Comparison of ENCODE assay signal across 20 mouse cellular contexts in the genomic region with DNA sequence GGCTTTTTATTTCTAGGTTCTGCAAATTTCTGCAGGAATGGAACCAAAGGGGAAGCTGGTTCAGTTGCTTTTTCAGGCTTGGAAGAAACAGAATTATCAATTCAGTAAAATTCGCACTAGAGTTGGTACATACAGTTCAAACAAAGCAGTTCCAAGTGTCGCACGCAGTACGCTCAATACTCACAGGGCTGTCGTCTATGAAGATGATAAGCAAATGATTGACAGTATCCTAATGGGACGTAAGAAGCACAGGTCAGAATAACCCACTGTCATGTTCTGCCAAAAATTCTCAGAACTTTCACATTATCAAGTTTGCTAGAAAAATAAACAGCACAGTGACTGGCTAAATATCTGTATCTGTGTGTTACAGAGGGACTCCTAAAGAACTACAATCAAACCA. TPM values are rescaled to one million over a fixed set of nuclear protein-coding genes. Genes with fewer than 3 reads are reported as not detected.
DNase-seq lines count a peak whose midpoint lies in the region; ATAC-seq lines count a peak whose summit lies in the region.
"Had no signal": no experiment of that assay in that cellular context is flagged by ENCODE, and none has a peak within 500 bp of the region (broad histone marks: within the 10 kb centered on the region; RNA-seq: fewer than 3 reads in every experiment).

No protein-coding gene starts in this region.

- peaks cover 21% of the 10 kb centered on the region for H3K36me3 ChIP-seq in heart, embryonic 16.5 days (ENCODE audit: control insufficient read depth, insufficient read depth)
- peaks cover 13% of the 10 kb centered on the region; the same call in 1 of the 2 replicates for H3K36me3 ChIP-seq in heart, embryonic 11.5 days (ENCODE audit: control insufficient read depth, insufficient read depth, low read length)

- H3K9me3 ChIP-seq in heart, embryonic 16.5 days (replicated peaks; ENCODE audit: control insufficient read depth, low read length), result no peaks in the 10 kb centered on the region
- no peaks in the 10 kb centered on the region for H3K9me3 ChIP-seq in heart, embryonic 11.5 days (replicated peaks; ENCODE audit: control insufficient read depth, low read length)
- H3K9me3 ChIP-seq: embryonic facial prominence, embryonic 10.5 days; forebrain, embryonic 15.5 days; G1E; heart, embryonic 10.5 days; hindbrain, embryonic 10.5 days; midbrain, embryonic 10.5 days had no signal

- H3K27ac ChIP-seq in heart, embryonic 16.5 days (ENCODE audit: low read length), result peak overlapping the region; percentile 46; the same call in 1 of the 2 replicates
- H3K27ac ChIP-seq in heart, embryonic 11.5 days (ENCODE audit: low read depth, low read length), result no peak overlapping the region
- H3K27ac ChIP-seq: embryonic facial prominence, embryonic 10.5 days; forebrain, embryonic 15.5 days; heart, embryonic 10.5 days; hindbrain, embryonic 10.5 days; midbrain, embryonic 10.5 days; stomach, postnatal 0 days had no signal

- whole genome bisulfite sequencing in heart, embryonic 16.5 days, result 65% methylated on average over 6 of the region's 6 CpGs
- 68% methylated on average over 6 of the region's 6 CpGs for WGBS in heart, embryonic 11.5 days (ENCODE audit: insufficient replicate concordance)

- DNase-seq in c-Kit-positive CD71-positive TER-119-negative erythroid progenitor cells, embryonic 14.5 days (ENCODE audit: low read depth), result peak; percentile 19
- DNase-seq in embryo, embryonic 10 days (ENCODE audit: low spot score), result no peak
- no peak for DNase-seq in right cerebral cortex, postnatal 4 days
- DNase-seq: cerebellum, adult 2 months; cerebellum, postnatal 36 days; kidney, adult 18-20 months had no signal

- H3K4me2 ChIP-seq in heart, embryonic 16.5 days (ENCODE audit: low read depth, low read length), result peak overlapping the region; percentile 22; the same call in 1 of the 2 replicates
- H3K4me2 ChIP-seq in heart, embryonic 11.5 days, result no peak overlapping the region
- H3K4me2 ChIP-seq: forebrain, embryonic 15.5 days had no signal

- no peak overlapping the region for H3K4me3 ChIP-seq in heart, embryonic 16.5 days (ENCODE audit: low read length)
- no peak overlapping the region for H3K4me3 ChIP-seq in heart, embryonic 11.5 days (ENCODE audit: low read depth, low read length)
- H3K4me3 ChIP-seq: embryonic facial prominence, embryonic 10.5 days; forebrain, embryonic 15.5 days; heart, embryonic 10.5 days; hindbrain, embryonic 10.5 days; midbrain, embryonic 10.5 days had no signal

- no peak for ATAC-seq in heart, embryonic 16.5 days (replicated peaks; ENCODE audit: extremely low read depth, insufficient read depth, low FRiP score)
- no peak for ATAC-seq in heart, embryonic 11.5 days (replicated peaks; ENCODE audit: insufficient number of reproducible peaks, low FRiP score, low TSS enrichment)
- ATAC-seq in granulocyte monocyte progenitor cell, adult 5-6 weeks (replicated peaks; ENCODE audit: poor library complexity, severe bottlenecking), result peak; percentile 31
- ATAC-seq in megakaryocyte, adult 5-6 weeks (ENCODE audit: poor library complexity, severe bottlenecking), result peak; percentile 30
- ATAC-seq: activated CD4-positive, CD25-positive, alpha-beta regulatory T cell, adult 4 months; forebrain, embryonic 15.5 days had no signal

- no peak overlapping the region for H3K9ac ChIP-seq in heart, embryonic 16.5 days (ENCODE audit: low read length)
- no peak overlapping the region for H3K9ac ChIP-seq in heart, embryonic 11.5 days (ENCODE audit: low read depth, low read length)
- H3K9ac ChIP-seq: forebrain, embryonic 15.5 days had no signal

- H3K27me3 ChIP-seq in heart, embryonic 16.5 days (ENCODE audit: control insufficient read depth, insufficient read depth, low read length), result no peaks in the 10 kb centered on the region
- no peaks in the 10 kb centered on the region for H3K27me3 ChIP-seq in heart, embryonic 11.5 days (ENCODE audit: control insufficient read depth, insufficient read depth, low read length)
- H3K27me3 ChIP-seq: forebrain, embryonic 15.5 days had no signal

- H3K4me1 ChIP-seq in heart, embryonic 16.5 days (ENCODE audit: control insufficient read depth, insufficient read depth, low read length), result no peaks in the 10 kb centered on the region
- H3K4me1 ChIP-seq in heart, embryonic 11.5 days (ENCODE audit: control insufficient read depth, insufficient read depth, low read length), result no peaks in the 10 kb centered on the region
- H3K4me1 ChIP-seq: embryonic facial prominence, embryonic 10.5 days; forebrain, embryonic 15.5 days; heart, embryonic 10.5 days; hindbrain, embryonic 10.5 days; midbrain, embryonic 10.5 days had no signal

RNA-seq across cellular contexts. Expression of a gene that starts 34.2 kb away (rescaled TPM):
- polyA plus RNA-seq in heart, embryonic 16.5 days (2015; fragmentation: Nextera tagmentation; extraction: Ambion mirVana), result 30.4 and 34.9 TPM in 2 replicates
- 28.3 and 28.9 TPM in 2 replicates for polyA plus RNA-seq in heart, embryonic 11.5 days (2014; fragmentation: Nextera tagmentation; extraction: Ambion mirVana)
- total RNA-seq in granulocyte monocyte progenitor cell, adult 5-6 weeks (2014; fragmentation: Nextera tagmentation), result 39.3 and 45.3 TPM in 2 replicates
- total RNA-seq in granulocyte monocyte progenitor cell, adult 5-6 weeks (2017), result 18.1 and 18.9 TPM in 2 replicates
- 30.2 and 32.0 TPM in 2 replicates for total RNA-seq in megakaryocyte, adult 5-6 weeks (2015)
- 21.1 and 21.6 TPM in 2 replicates for total RNA-seq in megakaryocyte, adult 5-6 weeks (2017)

RNA-seq across cellular contexts. Expression of a gene that starts 51.9 kb away (rescaled TPM):
- polyA plus RNA-seq in heart, embryonic 16.5 days (2015; fragmentation: Nextera tagmentation; extraction: Ambion mirVana), result 0.30 and 0.59 TPM in 2 replicates
- polyA plus RNA-seq in heart, embryonic 11.5 days (2014; fragmentation: Nextera tagmentation; extraction: Ambion mirVana), result 0.55 and 1.0 TPM in 2 replicates
- total RNA-seq in granulocyte monocyte progenitor cell, adult 5-6 weeks (2014; fragmentation: Nextera tagmentation), result not detected in 2 replicates
- not detected in 2 replicates for total RNA-seq in granulocyte monocyte progenitor cell, adult 5-6 weeks (2017)
- total RNA-seq in megakaryocyte, adult 5-6 weeks (2015), result 0.64 TPM in 1 of 2 replicates, not detected in the other
- not detected in 2 replicates for total RNA-seq in megakaryocyte, adult 5-6 weeks (2017)
- total RNA-seq: adrenal gland, postnatal 14 days; layer of hippocampus, adult 18-20 months had no signal
- polyA plus RNA-seq: stomach, postnatal 0 days had no signal

Comparison
In these comparisons a context has a peak if more than half of its experiments do, and no peak if none do; other contexts are left out.
1. ATAC-seq: peak in granulocyte monocyte progenitor cell, adult 5-6 weeks (single experiment) and megakaryocyte, adult 5-6 weeks (single experiment); none in heart, embryonic 16.5 days (single experiment) and heart, embryonic 11.5 days (single experiment).